Comparison of ENCODE assay signal across 12 mouse cellular contexts in the genomic region with DNA sequence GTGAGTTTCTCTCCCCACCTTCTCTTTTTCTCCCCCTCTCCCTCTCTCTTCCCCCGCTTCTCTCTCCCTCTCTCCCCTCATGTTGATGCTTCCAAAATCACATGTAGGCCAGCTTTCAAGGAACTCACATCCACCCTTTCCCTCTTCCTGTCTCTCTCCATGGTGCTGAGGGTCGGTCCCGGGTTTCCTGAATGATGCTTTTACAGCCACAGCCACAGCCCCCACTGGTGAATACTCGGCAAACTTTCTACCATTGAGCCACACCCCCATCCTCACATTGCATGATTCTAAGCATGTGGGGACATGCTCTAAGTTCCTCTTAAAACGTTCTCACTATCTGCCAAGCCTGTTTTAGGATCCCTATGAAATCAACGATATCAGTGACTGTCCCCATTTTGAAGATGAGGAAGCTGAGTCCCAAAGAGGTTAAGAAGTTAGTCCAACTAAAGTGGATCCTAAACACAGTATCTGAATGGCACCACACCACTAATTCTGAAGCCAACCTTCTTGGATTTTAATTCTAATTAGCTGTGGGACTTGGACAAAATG. TPM values are rescaled to one million over a fixed set of nuclear protein-coding genes. Genes with fewer than 3 reads are reported as not detected.
DNase-seq lines count a peak whose midpoint lies in the region; ATAC-seq and TF ChIP-seq lines count a peak whose summit lies in the region.
"Had no signal": no experiment of that assay in that cellular context is flagged by ENCODE, and none has a peak within 500 bp of the region (broad histone marks: within the 10 kb centered on the region; RNA-seq: fewer than 3 reads in every experiment).

No protein-coding gene starts in this region.

- TF ChIP-seq EP300 in CH12.LX (IDR thresholded peaks at IDR 0.05; ENCODE audit: low read length) = no peak
- TF ChIP-seq EP300 in heart, adult 2 months (IDR thresholded peaks at IDR 0.05; ENCODE audit: insufficient read depth, low read depth, low read length) = no peak

- TF ChIP-seq POLR2A in CH12.LX (IDR thresholded peaks at IDR 0.05; ENCODE audit: low read depth, low read length) = no peak
- no peak for TF ChIP-seq POLR2A in heart, adult 2 months (IDR thresholded peaks at IDR 0.05; ENCODE audit: insufficient read depth, low read depth, low read length)

- H3K36me3 ChIP-seq in heart, embryonic 14.5 days (ENCODE audit: control insufficient read depth, insufficient read depth, low read length) = peaks cover 20% of the 10 kb centered on the region
- peaks cover 39 to 58% of the 10 kb centered on the region in 2 experiments for H3K36me3 ChIP-seq in CH12.LX (replicated peaks in 1 of 2; ENCODE audit: control insufficient read depth in 1 of 2, insufficient read depth in 1 of 2, low read length in 1 of 2)
- peaks cover 20% of the 10 kb centered on the region for H3K36me3 ChIP-seq in forebrain, embryonic 13.5 days (ENCODE audit: poor library complexity, severe bottlenecking)
- peaks cover 28% of the 10 kb centered on the region for H3K36me3 ChIP-seq in midbrain, embryonic 12.5 days
- H3K36me3 ChIP-seq in heart, adult 2 months (ENCODE audit: control insufficient read depth, insufficient read depth, low read length) = no peaks in the 10 kb centered on the region

- no peaks in the 10 kb centered on the region for H3K9me3 ChIP-seq in heart, embryonic 14.5 days (ENCODE audit: control insufficient read depth, low read length)
- no peaks in the 10 kb centered on the region for H3K9me3 ChIP-seq in CH12.LX (replicated peaks; ENCODE audit: low read length)
- no peaks in the 10 kb centered on the region for H3K9me3 ChIP-seq in forebrain, embryonic 13.5 days (replicated peaks)
- H3K9me3 ChIP-seq in midbrain, embryonic 12.5 days = no peaks in the 10 kb centered on the region

- no peak overlapping the region for H3K4me3 ChIP-seq in heart, embryonic 14.5 days (ENCODE audit: control insufficient read depth in 1 of 2, insufficient read depth in 1 of 2, low read depth in 1 of 2, low read length in 2 of 2)
- H3K4me3 ChIP-seq in CH12.LX (replicated peaks in 1 of 3; ENCODE audit: low read depth in 2 of 3, low read length in 2 of 3, poor library complexity in 1 of 3) = no peak overlapping the region
- H3K4me3 ChIP-seq in forebrain, embryonic 13.5 days = peak overlapping the region; percentile 70; the same call in 1 of the 2 replicates
- no peak overlapping the region for H3K4me3 ChIP-seq in midbrain, embryonic 12.5 days
- no peak overlapping the region for H3K4me3 ChIP-seq in heart, adult 2 months

- in situ Hi-C loops in CH12.LX (cut with MboI; ENCODE audit: low pct_ligation_motif_present, low pct_unique_long_range_greater_than_20kb, low sequenced_read_pairs) = no loop called here

- no peak for ATAC-seq in heart, embryonic 14.5 days (ENCODE audit: insufficient number of reproducible peaks, insufficient read depth, low FRiP score, low read depth)
- no peak for ATAC-seq in forebrain, embryonic 13.5 days
- ATAC-seq in midbrain, embryonic 12.5 days (ENCODE audit: low FRiP score, low read depth) = no peak
- ATAC-seq: CD4-positive, CD25-positive, alpha-beta regulatory T cell, adult 4 months had no signal

- TF ChIP-seq CTCF in CH12.LX (conservative IDR thresholded peaks at IDR 0.05 in 1 of 2, IDR thresholded peaks at IDR 0.05 in 1 of 2; ENCODE audit: low read depth in 2 of 2, low read length in 2 of 2) = no peak
- no peak for TF ChIP-seq CTCF in heart, adult 2 months (IDR thresholded peaks at IDR 0.05)

- peak overlapping the region; percentile 90 for H3K4me2 ChIP-seq in heart, embryonic 14.5 days (ENCODE audit: low read length)
- H3K4me2 ChIP-seq in CH12.LX (ENCODE audit: insufficient read depth, low read depth, poor library complexity, severe bottlenecking) = peak overlapping the region; percentile 35
- H3K4me2 ChIP-seq in forebrain, embryonic 13.5 days = peak overlapping the region; percentile 86
- H3K4me2 ChIP-seq in midbrain, embryonic 12.5 days (replicated peaks) = peak overlapping the region; percentile 84; the same call in 1 of the 2 replicates

- no peak overlapping the region for H3K27ac ChIP-seq in heart, embryonic 14.5 days (replicated peaks in 1 of 2; ENCODE audit: control insufficient read depth in 1 of 2, insufficient read depth in 1 of 2, low read depth in 2 of 2, low read length in 2 of 2)
- H3K27ac ChIP-seq in CH12.LX (ENCODE audit: insufficient read depth, low read depth) = no peak overlapping the region
- H3K27ac ChIP-seq in forebrain, embryonic 13.5 days = no peak overlapping the region
- H3K27ac ChIP-seq in midbrain, embryonic 12.5 days (replicated peaks) = no peak overlapping the region
- H3K27ac ChIP-seq in heart, adult 2 months = no peak overlapping the region

- H3K79me2 ChIP-seq in CH12.LX (replicated peaks; ENCODE audit: control insufficient read depth, extremely low read depth, insufficient read depth, poor library complexity, severe bottlenecking) = peaks cover 15% of the 10 kb centered on the region
- H3K79me2 ChIP-seq in heart, adult 2 months (replicated peaks; ENCODE audit: control insufficient read depth, insufficient read depth, low read length) = no peaks in the 10 kb centered on the region; the same call in 1 of the 2 replicates

- TF ChIP-seq RAD21 in CH12.LX (IDR thresholded peaks at IDR 0.05; ENCODE audit: low read depth, low read length) = no peak

- no peak for DNase-seq in heart, adult 8-10 months (ENCODE audit: low spot score)
- no peak for DNase-seq in CH12.LX (ENCODE audit: extremely low read depth)
- no peak for DNase-seq in layer of hippocampus, adult 11-12 months (ENCODE audit: low spot score)
- DNase-seq in lung, postnatal 25 days (ENCODE audit: low spot score) = no peak
- DNase-seq in heart, adult 2 months = no peak
- DNase-seq: cerebellum, adult 18-20 months; kidney, postnatal 25 days; lung, adult 18-20 months had no signal

- H3K27me3 ChIP-seq in heart, embryonic 14.5 days (ENCODE audit: control insufficient read depth, insufficient read depth, low read length) = no peaks in the 10 kb centered on the region
- no peaks in the 10 kb centered on the region for H3K27me3 ChIP-seq in CH12.LX (replicated peaks)
- H3K27me3 ChIP-seq in forebrain, embryonic 13.5 days = no peaks in the 10 kb centered on the region
- H3K27me3 ChIP-seq in midbrain, embryonic 12.5 days = no peaks in the 10 kb centered on the region
- no peaks in the 10 kb centered on the region for H3K27me3 ChIP-seq in heart, adult 2 months (ENCODE audit: control insufficient read depth, insufficient read depth, low read length)

- H3K4me1 ChIP-seq in heart, embryonic 14.5 days (ENCODE audit: control insufficient read depth in 2 of 2, insufficient read depth in 2 of 2, low read length in 2 of 2) = peaks cover 5 to 20% of the 10 kb centered on the region in 2 experiments; a peak in 3 of 4 replicates
- peaks cover 9 to 39% of the 10 kb centered on the region in 2 experiments for H3K4me1 ChIP-seq in CH12.LX (ENCODE audit: control insufficient read depth in 1 of 2, insufficient read depth in 2 of 2)
- H3K4me1 ChIP-seq in forebrain, embryonic 13.5 days = peaks cover 31% of the 10 kb centered on the region
- peaks cover 28% of the 10 kb centered on the region for H3K4me1 ChIP-seq in midbrain, embryonic 12.5 days
- no peaks in the 10 kb centered on the region; the same call in 1 of the 2 replicates for H3K4me1 ChIP-seq in heart, adult 2 months (ENCODE audit: control insufficient read depth, insufficient read depth, low read length)

- WGBS in heart, embryonic 14.5 days = 40% methylated on average over 6 of the region's 6 CpGs
- 56% methylated on average over 6 of the region's 6 CpGs for WGBS in forebrain, embryonic 13.5 days
- 59% methylated on average over 6 of the region's 6 CpGs for WGBS in midbrain, embryonic 12.5 days
- 42% methylated on average over 6 of the region's 6 CpGs for WGBS in heart, adult 2 months

- dilution Hi-C loops in CH12.LX (cut with MboI; ENCODE audit: extremely low pct_ligation_motif_present, extremely low pct_unique_long_range_greater_than_20kb, low sequenced_read_pairs) = no loop called here

- intact Hi-C loops in heart, adult 2 months (cut with DNase I) = loop anchor here (1.0 kb wide), 1 partner anchor 15 kb away; no protein-coding TSS in a partner anchor

- no peak overlapping the region for H3K9ac ChIP-seq in heart, embryonic 14.5 days (ENCODE audit: low read length)
- no peak overlapping the region; the same call in 1 of the 2 replicates for H3K9ac ChIP-seq in CH12.LX (ENCODE audit: insufficient read depth, low read depth)
- H3K9ac ChIP-seq in forebrain, embryonic 13.5 days = peak overlapping the region; percentile 34
- H3K9ac ChIP-seq in midbrain, embryonic 12.5 days (replicated peaks) = no peak overlapping the region
- no peak overlapping the region for H3K9ac ChIP-seq in heart, adult 2 months (ENCODE audit: low read depth, low read length)

RNA-seq across cellular contexts. Expression of a gene that starts 1.5 kb away (rescaled TPM):
- polyA plus RNA-seq in heart, embryonic 14.5 days (2014; fragmentation: Nextera tagmentation; extraction: Ambion mirVana) = 7.0 and 7.8 TPM in 2 replicates
- total RNA-seq in heart, adult 8-10 months (2022) = 1 to 10 TPM; 4.1 to 4.7 (median 4.5) TPM
- total RNA-seq in CH12.LX (2012; rRNA removed) (9.3 and 9.8 TPM in 2 replicates), CH12.LX (2014; rRNA removed) (5.1 and 5.2 TPM in 2 replicates)
- 9.2 and 9.6 TPM in 2 replicates for polyA plus RNA-seq in CH12.LX (2012; ENCODE audit: insufficient read length, low read depth)
- polyA plus RNA-seq in forebrain, embryonic 13.5 days (2015; fragmentation: Nextera tagmentation; extraction: Ambion mirVana) = 16.5 and 17.7 TPM in 2 replicates
- polyA plus RNA-seq in midbrain, embryonic 12.5 days (2016; fragmentation: Nextera tagmentation; extraction: Ambion mirVana) = 21.0 and 22.0 TPM in 2 replicates
- 1 to 10 TPM; 3.8 to 4.6 TPM for total RNA-seq in heart, adult 2 months (2021)
- 5.3 and 6.3 TPM in 2 replicates for polyA plus RNA-seq in heart, adult 2 months (2012; rRNA removed)

RNA-seq across cellular contexts. Expression of a gene that starts 2.0 kb away (rescaled TPM):
- 104 and 111 TPM in 2 replicates for polyA plus RNA-seq in heart, embryonic 14.5 days (2014; fragmentation: Nextera tagmentation; extraction: Ambion mirVana)
- total RNA-seq in heart, adult 8-10 months (2022) = 10 to 100 TPM; 63.5 to 76.4 (median 68.8) TPM
- total RNA-seq in CH12.LX (2012; rRNA removed) (348 and 408 TPM in 2 replicates), CH12.LX (2014; rRNA removed) (178 and 213 TPM in 2 replicates)
- polyA plus RNA-seq in CH12.LX (2012; ENCODE audit: insufficient read length, low read depth) = 177 and 193 TPM in 2 replicates
- polyA plus RNA-seq in forebrain, embryonic 13.5 days (2015; fragmentation: Nextera tagmentation; extraction: Ambion mirVana) = 159 and 164 TPM in 2 replicates
- polyA plus RNA-seq in midbrain, embryonic 12.5 days (2016; fragmentation: Nextera tagmentation; extraction: Ambion mirVana) = 136 and 139 TPM in 2 replicates
- total RNA-seq in heart, adult 2 months (2021) = 10 to 100 TPM; 58.7 to 68.7 TPM
- 28.6 and 34.7 TPM in 2 replicates for polyA plus RNA-seq in heart, adult 2 months (2012; rRNA removed)

RNA-seq across cellular contexts. Expression of a gene that starts 18.4 kb away (rescaled TPM):
- polyA plus RNA-seq in heart, embryonic 14.5 days (2014; fragmentation: Nextera tagmentation; extraction: Ambion mirVana) = 51.5 and 52.6 TPM in 2 replicates
- under 1 TPM; 0.09 to 0.29 (median 0.26) TPM for total RNA-seq in heart, adult 8-10 months (2022)
- total RNA-seq in CH12.LX (2012; rRNA removed) (0.04 TPM in 1 of 2 replicates, not detected in the other), CH12.LX (2014; rRNA removed) (not detected in 2 replicates)
- 0.11 and 0.12 TPM in 2 replicates for polyA plus RNA-seq in CH12.LX (2012; ENCODE audit: insufficient read length, low read depth)
- 5.2 and 6.6 TPM in 2 replicates for polyA plus RNA-seq in forebrain, embryonic 13.5 days (2015; fragmentation: Nextera tagmentation; extraction: Ambion mirVana)
- 2.1 and 3.4 TPM in 2 replicates for polyA plus RNA-seq in midbrain, embryonic 12.5 days (2016; fragmentation: Nextera tagmentation; extraction: Ambion mirVana)
- under 1 TPM in 1 of 2 experiments, not detected in 1; 0.16 TPM for total RNA-seq in heart, adult 2 months (2021)
- 2.5 and 3.0 TPM in 2 replicates for polyA plus RNA-seq in heart, adult 2 months (2012; rRNA removed)
- polyA plus RNA-seq: CD4-positive, CD25-positive, alpha-beta regulatory T cell, adult 4 months had no signal

RNA-seq across cellular contexts. Expression of a gene that starts 27.9 kb away (rescaled TPM):
- polyA plus RNA-seq in heart, embryonic 14.5 days (2014; fragmentation: Nextera tagmentation; extraction: Ambion mirVana) = 5.5 and 5.6 TPM in 2 replicates
- 1 to 10 TPM; 4.2 to 6.0 (median 5.3) TPM for total RNA-seq in heart, adult 8-10 months (2022)
- 11.6 and 12.5 TPM in 2 replicates for total RNA-seq in CH12.LX (2012; rRNA removed)
- 3.5 and 4.0 TPM in 2 replicates for total RNA-seq in CH12.LX (2014; rRNA removed)
- 4.8 and 6.1 TPM in 2 replicates for polyA plus RNA-seq in CH12.LX (2012; ENCODE audit: insufficient read length, low read depth)
- polyA plus RNA-seq in forebrain, embryonic 13.5 days (2015; fragmentation: Nextera tagmentation; extraction: Ambion mirVana) = 19.1 and 22.2 TPM in 2 replicates
- 20.6 and 21.9 TPM in 2 replicates for polyA plus RNA-seq in midbrain, embryonic 12.5 days (2016; fragmentation: Nextera tagmentation; extraction: Ambion mirVana)
- total RNA-seq in heart, adult 2 months (2021) = 1 to 10 TPM; 4.5 to 5.2 TPM
- 3.3 and 5.4 TPM in 2 replicates for polyA plus RNA-seq in heart, adult 2 months (2012; rRNA removed)

RNA-seq across cellular contexts. Expression of a gene that starts 28.6 kb away (rescaled TPM):
- 8.3 and 9.5 TPM in 2 replicates for polyA plus RNA-seq in heart, embryonic 14.5 days (2014; fragmentation: Nextera tagmentation; extraction: Ambion mirVana)
- 10 to 100 TPM; 32.0 to 45.7 (median 35.7) TPM for total RNA-seq in heart, adult 8-10 months (2022)
- total RNA-seq in CH12.LX (2012; rRNA removed) = 32.4 and 52.4 TPM in 2 replicates
- total RNA-seq in CH12.LX (2014; rRNA removed) = 12.3 and 15.6 TPM in 2 replicates
- 29.1 and 30.8 TPM in 2 replicates for polyA plus RNA-seq in CH12.LX (2012; ENCODE audit: insufficient read length, low read depth)
- 6.4 and 7.0 TPM in 2 replicates for polyA plus RNA-seq in forebrain, embryonic 13.5 days (2015; fragmentation: Nextera tagmentation; extraction: Ambion mirVana)
- polyA plus RNA-seq in midbrain, embryonic 12.5 days (2016; fragmentation: Nextera tagmentation; extraction: Ambion mirVana) = 5.4 and 6.0 TPM in 2 replicates
- total RNA-seq in heart, adult 2 months (2021) = 10 to 100 TPM; 35.6 to 38.7 TPM
- 37.3 and 38.8 TPM in 2 replicates for polyA plus RNA-seq in heart, adult 2 months (2012; rRNA removed)

Comparison
In these comparisons a context has a peak if more than half of its experiments do, and no peak if none do; other contexts are left out.
1. H3K4me2 ChIP-seq: peak in every context shown above with its lines; median percentile 90 in heart, embryonic 14.5 days; 86 in forebrain, embryonic 13.5 days; 84 in midbrain, embryonic 12.5 days; 35 in CH12.LX.